Mouse (Mus musculus): Measurements from ENCODE around the gene Bag3. TPM values are rescaled to one million over a fixed set of nuclear protein-coding genes. Genes with fewer than 3 reads are reported as not detected.

Gene Bag3
- polyA plus RNA-seq (2014; fragmentation: Nextera tagmentation; extraction: Ambion mirVana), result 13.6 and 15.0 TPM in 2 replicates

- H3K9ac ChIP-seq (ENCODE audit: low read length), result peak within 1 kb of the TSS; percentile 90
- peaks cover 11% of the 10 kb centered on the region for H3K4me1 ChIP-seq (replicated peaks; ENCODE audit: control insufficient read depth, insufficient read depth, low read length)
- H3K27ac ChIP-seq (ENCODE audit: low read depth), result peak within 1 kb of the TSS; percentile 87
- no peaks in the 10 kb centered on the region for H3K36me3 ChIP-seq (ENCODE audit: control insufficient read depth, insufficient read depth, low read length)
- peak; percentile 94 for ATAC-seq (replicated peaks; ENCODE audit: low FRiP score, low TSS enrichment, low read depth)
- no peaks in the 10 kb centered on the region for H3K9me3 ChIP-seq (ENCODE audit: control insufficient read depth, low read length)
- H3K27me3 ChIP-seq (replicated peaks; ENCODE audit: control insufficient read depth, insufficient read depth, low read length), result no peaks in the 10 kb centered on the region
- WGBS, result 0% methylated on average over 46 of the region's 46 CpGs
- H3K4me3 ChIP-seq (ENCODE audit: low read depth, low read length), result peak within 1 kb of the TSS; percentile 83
- DNase-seq (ENCODE audit: low spot score), result peak; percentile 93
- peak within 1 kb of the TSS; percentile 80 for H3K4me2 ChIP-seq (ENCODE audit: low read length)
Observed at GRCm38 (mm10) chr7:128523349-128523961, at the start of gene Bag3. TSS of gene Bag3 (plus strand) at chr7:128523616.

- 0 out of 2 replicates have a peak, but pooled peaks have one; percentile 53 for ATAC-seq (replicated peaks; ENCODE audit: low FRiP score, low TSS enrichment, low read depth)
- Histone ChIP-seq H3K9ac (ENCODE audit: low read length) (no peak overlapping the region), H3K4me2 (ENCODE audit: low read length) (no peak overlapping the region), H3K4me3 (ENCODE audit: low read depth, low read length) (no peak overlapping the region), H3K4me1 (replicated peaks; ENCODE audit: control insufficient read depth, insufficient read depth, low read length) (no peaks in the 10 kb centered on the region), H3K27me3 (replicated peaks; ENCODE audit: control insufficient read depth, insufficient read depth, low read length) (no peaks in the 10 kb centered on the region), H3K36me3 (ENCODE audit: control insufficient read depth, insufficient read depth, low read length) (no peaks in the 10 kb centered on the region), H3K27ac (ENCODE audit: low read depth) (no peak overlapping the region), H3K9me3 (ENCODE audit: control insufficient read depth, low read length) (0 out of 2 replicates have a peak, but pooled peaks cover 5% of the 10 kb centered on the region)
- DNase-seq (ENCODE audit: low spot score), result peak; percentile 65
- 34% methylated on average over 10 of the region's 10 CpGs for WGBS
Observed at GRCm38 (mm10) chr7:128474322-128474721, 49.1 kb upstream of the Bag3 start.

- no peak overlapping the region for H3K4me3 ChIP-seq (ENCODE audit: low read depth, low read length)
- no peak for ATAC-seq (replicated peaks; ENCODE audit: low FRiP score, low TSS enrichment, low read depth)
- H3K27me3 ChIP-seq (replicated peaks; ENCODE audit: control insufficient read depth, insufficient read depth, low read length), result no peaks in the 10 kb centered on the region
- H3K36me3 ChIP-seq (ENCODE audit: control insufficient read depth, insufficient read depth, low read length), result no peaks in the 10 kb centered on the region
- no peak overlapping the region for H3K9ac ChIP-seq (ENCODE audit: low read length)
- H3K4me1 ChIP-seq (replicated peaks; ENCODE audit: control insufficient read depth, insufficient read depth, low read length), result no peaks in the 10 kb centered on the region
- 92% methylated on average over 3 of the region's 3 CpGs for WGBS
- peaks cover 13% of the 10 kb centered on the region for H3K9me3 ChIP-seq (ENCODE audit: control insufficient read depth, low read length)
- H3K27ac ChIP-seq (ENCODE audit: low read depth), result no peak overlapping the region
- no peak for DNase-seq (ENCODE audit: low spot score)
- H3K4me2 ChIP-seq (ENCODE audit: low read length), result no peak overlapping the region
Observed at GRCm38 (mm10) chr7:128488986-128489385, 34.4 kb upstream of the Bag3 start.

- Histone ChIP-seq H3K4me1 (replicated peaks; ENCODE audit: control insufficient read depth, insufficient read depth, low read length) (no peaks in the 10 kb centered on the region), H3K27ac (ENCODE audit: low read depth) (no peak overlapping the region), H3K4me3 (ENCODE audit: low read depth, low read length) (no peak overlapping the region), H3K4me2 (ENCODE audit: low read length) (no peak overlapping the region), H3K27me3 (replicated peaks; ENCODE audit: control insufficient read depth, insufficient read depth, low read length) (no peaks in the 10 kb centered on the region), H3K9ac (ENCODE audit: low read length) (no peak overlapping the region), H3K9me3 (ENCODE audit: control insufficient read depth, low read length) (no peaks in the 10 kb centered on the region), H3K36me3 (ENCODE audit: control insufficient read depth, insufficient read depth, low read length) (no peaks in the 10 kb centered on the region)
- ATAC-seq (replicated peaks; ENCODE audit: low FRiP score, low TSS enrichment, low read depth), result no peak
- WGBS, result 92% methylated on average over 5 of the region's 5 CpGs
- peak; percentile 46 for DNase-seq (ENCODE audit: low spot score)
Observed at GRCm38 (mm10) chr7:128494546-128494945, 28.9 kb upstream of the Bag3 start.

- Histone ChIP-seq H3K27ac (ENCODE audit: low read depth) (no peak overlapping the region), H3K4me1 (replicated peaks; ENCODE audit: control insufficient read depth, insufficient read depth, low read length) (no peaks in the 10 kb centered on the region), H3K9me3 (ENCODE audit: control insufficient read depth, low read length) (no peaks in the 10 kb centered on the region), H3K9ac (ENCODE audit: low read length) (no peak overlapping the region), H3K4me2 (ENCODE audit: low read length) (no peak overlapping the region), H3K27me3 (replicated peaks; ENCODE audit: control insufficient read depth, insufficient read depth, low read length) (no peaks in the 10 kb centered on the region), H3K4me3 (ENCODE audit: low read depth, low read length) (no peak overlapping the region), H3K36me3 (ENCODE audit: control insufficient read depth, insufficient read depth, low read length) (no peaks in the 10 kb centered on the region)
- ATAC-seq (replicated peaks; ENCODE audit: low FRiP score, low TSS enrichment, low read depth) (no peak), DNase-seq (ENCODE audit: low spot score) (no peak)
- 80% methylated on average over 6 of the region's 6 CpGs for WGBS
Observed at GRCm38 (mm10) chr7:128499801-128500200, 23.6 kb upstream of the Bag3 start.

- H3K4me2 ChIP-seq (ENCODE audit: low read length), result no peak overlapping the region
- no peak for ATAC-seq (replicated peaks; ENCODE audit: low FRiP score, low TSS enrichment, low read depth)
- no peak overlapping the region for H3K27ac ChIP-seq (ENCODE audit: low read depth)
- H3K36me3 ChIP-seq (ENCODE audit: control insufficient read depth, insufficient read depth, low read length), result no peaks in the 10 kb centered on the region
- no peak for DNase-seq (ENCODE audit: low spot score)
- H3K9me3 ChIP-seq (ENCODE audit: control insufficient read depth, low read length), result no peaks in the 10 kb centered on the region
- no peaks in the 10 kb centered on the region for H3K4me1 ChIP-seq (replicated peaks; ENCODE audit: control insufficient read depth, insufficient read depth, low read length)
- H3K27me3 ChIP-seq (replicated peaks; ENCODE audit: control insufficient read depth, insufficient read depth, low read length), result no peaks in the 10 kb centered on the region
- WGBS, result 83% methylated on average over 6 of the region's 6 CpGs
- H3K4me3 ChIP-seq (ENCODE audit: low read depth, low read length), result no peak overlapping the region
- no peak overlapping the region for H3K9ac ChIP-seq (ENCODE audit: low read length)
Observed at GRCm38 (mm10) chr7:128504091-128504490, 19.3 kb upstream of the Bag3 start.

- peaks cover 11% of the 10 kb centered on the region; the same call in 1 of the 2 replicates for H3K4me1 ChIP-seq (replicated peaks; ENCODE audit: control insufficient read depth, insufficient read depth, low read length)
- no peaks in the 10 kb centered on the region for H3K9me3 ChIP-seq (ENCODE audit: control insufficient read depth, low read length)
- WGBS, result 86% methylated on average over 5 of the region's 5 CpGs
- H3K9ac ChIP-seq (ENCODE audit: low read length), result no peak overlapping the region
- H3K4me2 ChIP-seq (ENCODE audit: low read length), result no peak overlapping the region
- no peak for ATAC-seq (replicated peaks; ENCODE audit: low FRiP score, low TSS enrichment, low read depth)
- H3K27ac ChIP-seq (ENCODE audit: low read depth), result no peak overlapping the region
- H3K4me3 ChIP-seq (ENCODE audit: low read depth, low read length), result no peak overlapping the region
- DNase-seq (ENCODE audit: low spot score), result no peak
- no peaks in the 10 kb centered on the region for H3K36me3 ChIP-seq (ENCODE audit: control insufficient read depth, insufficient read depth, low read length)
- H3K27me3 ChIP-seq (replicated peaks; ENCODE audit: control insufficient read depth, insufficient read depth, low read length), result no peaks in the 10 kb centered on the region
Observed at GRCm38 (mm10) chr7:128511936-128512335, 11.5 kb upstream of the Bag3 start.

- ATAC-seq (replicated peaks; ENCODE audit: low FRiP score, low TSS enrichment, low read depth) (no peak), DNase-seq (ENCODE audit: low spot score) (no peak)
- H3K9me3 ChIP-seq (ENCODE audit: control insufficient read depth, low read length), result no peaks in the 10 kb centered on the region
- H3K4me3 ChIP-seq (ENCODE audit: low read depth, low read length), result no peak overlapping the region
- H3K27ac ChIP-seq (ENCODE audit: low read depth), result no peak overlapping the region
- no peak overlapping the region for H3K4me2 ChIP-seq (ENCODE audit: low read length)
- WGBS, result 27% methylated on average over 7 of the region's 7 CpGs
- peaks cover 11% of the 10 kb centered on the region; the same call in 1 of the 2 replicates for H3K4me1 ChIP-seq (replicated peaks; ENCODE audit: control insufficient read depth, insufficient read depth, low read length)
- no peaks in the 10 kb centered on the region for H3K36me3 ChIP-seq (ENCODE audit: control insufficient read depth, insufficient read depth, low read length)
- no peaks in the 10 kb centered on the region for H3K27me3 ChIP-seq (replicated peaks; ENCODE audit: control insufficient read depth, insufficient read depth, low read length)
- no peak overlapping the region for H3K9ac ChIP-seq (ENCODE audit: low read length)
Observed at GRCm38 (mm10) chr7:128513512-128513911, 9.9 kb upstream of the Bag3 start.

GRCm38 (mm10) chr7:128514341-128514740 is 9.1 kb upstream of the Bag3 start:
- ATAC-seq (replicated peaks; ENCODE audit: low FRiP score, low TSS enrichment, low read depth) (no peak), DNase-seq (ENCODE audit: low spot score) (no peak)
- Histone ChIP-seq H3K4me3 (ENCODE audit: low read depth, low read length) (no peak overlapping the region), H3K4me2 (ENCODE audit: low read length) (no peak overlapping the region), H3K4me1 (replicated peaks; ENCODE audit: control insufficient read depth, insufficient read depth, low read length) (peaks cover 11% of the 10 kb centered on the region; the same call in 1 of the 2 replicates), H3K9ac (ENCODE audit: low read length) (no peak overlapping the region), H3K36me3 (ENCODE audit: control insufficient read depth, insufficient read depth, low read length) (no peaks in the 10 kb centered on the region), H3K27me3 (replicated peaks; ENCODE audit: control insufficient read depth, insufficient read depth, low read length) (no peaks in the 10 kb centered on the region), H3K9me3 (ENCODE audit: control insufficient read depth, low read length) (no peaks in the 10 kb centered on the region), H3K27ac (ENCODE audit: low read depth) (no peak overlapping the region)
- WGBS, result 46% methylated on average over 4 of the region's 4 CpGs
